Mouse (Mus musculus): ENCODE data around the gene Neurl3.

- TF ChIP-seq CTCF (IDR thresholded peaks at IDR 0.05; ENCODE audit: low read depth) (no peak), EP300 (IDR thresholded peaks at IDR 0.05; ENCODE audit: low read depth) (no peak)
Measured at GRCm38 (mm10) chr1:36235057-36235639, 39.3 kb downstream of the Neurl3 start.

All from liver, postnatal 0 days (tissue).